Comparison of ENCODE assay signal across 7 mouse cellular contexts in genomic region chr11:70668771-70669505, GRCm38 (mm10). TPM values are rescaled to one million over a fixed set of nuclear protein-coding genes. Genes with fewer than 3 reads are reported as not detected.
DNase-seq lines count a peak whose midpoint lies in the region; ATAC-seq lines count a peak whose summit lies in the region.

Gene Spag7, minus strand, starts transcription at chr11:70669416.

- peak within 1 kb of the TSS; percentile 71 for H3K9ac ChIP-seq in embryonic facial prominence, embryonic 11.5 days (replicated peaks; ENCODE audit: low read length)
- H3K9ac ChIP-seq in midbrain, embryonic 13.5 days (replicated peaks), result peak within 1 kb of the TSS; percentile 76

- no peaks in the 10 kb centered on the region for H3K9me3 ChIP-seq in embryonic facial prominence, embryonic 11.5 days (replicated peaks; ENCODE audit: control insufficient read depth, low read length)
- no peaks in the 10 kb centered on the region for H3K9me3 ChIP-seq in limb, embryonic 10.5 days (replicated peaks)
- H3K9me3 ChIP-seq in midbrain, embryonic 13.5 days, result no peaks in the 10 kb centered on the region

- DNase-seq in adrenal gland, postnatal 14 days, result peak; percentile 97
- DNase-seq in embryonic facial prominence, embryonic 11.5 days (ENCODE audit: low spot score), result peak; percentile 98
- DNase-seq in kidney, adult 11 months, result peak; percentile 100
- peak; percentile 94 for DNase-seq in limb, embryonic 10.5 days (ENCODE audit: low spot score)
- DNase-seq in spleen, adult 12 weeks (ENCODE audit: low spot score), result peak; percentile 90

- under 1% methylated on average over 44 of the region's 44 CpGs for WGBS in embryonic facial prominence, embryonic 11.5 days
- WGBS in limb, embryonic 10.5 days, result under 1% methylated on average over 44 of the region's 44 CpGs
- WGBS in midbrain, embryonic 13.5 days, result under 1% methylated on average over 44 of the region's 44 CpGs

- ATAC-seq in embryonic facial prominence, embryonic 11.5 days (replicated peaks; ENCODE audit: insufficient number of reproducible peaks, low FRiP score, low TSS enrichment, low read depth), result peak; percentile 92
- ATAC-seq in granulocyte monocyte progenitor cell, adult 5-6 weeks (replicated peaks; ENCODE audit: poor library complexity, severe bottlenecking), result peak; percentile 75
- peak; percentile 97 for ATAC-seq in midbrain, embryonic 13.5 days

- no peaks in the 10 kb centered on the region for H3K4me1 ChIP-seq in embryonic facial prominence, embryonic 11.5 days (ENCODE audit: control insufficient read depth, insufficient read depth, low read length)
- H3K4me1 ChIP-seq in limb, embryonic 10.5 days, result peaks cover 37% of the 10 kb centered on the region
- peaks cover 37% of the 10 kb centered on the region for H3K4me1 ChIP-seq in midbrain, embryonic 13.5 days (replicated peaks)

- H3K4me3 ChIP-seq in embryonic facial prominence, embryonic 11.5 days (ENCODE audit: low read depth, low read length), result peak within 1 kb of the TSS; percentile 51
- H3K4me3 ChIP-seq in limb, embryonic 10.5 days, result peak within 1 kb of the TSS; percentile 64
- H3K4me3 ChIP-seq in midbrain, embryonic 13.5 days (replicated peaks), result peak within 1 kb of the TSS; percentile 72

- peak within 1 kb of the TSS; percentile 71 for H3K4me2 ChIP-seq in embryonic facial prominence, embryonic 11.5 days (ENCODE audit: low read depth, low read length)
- peak within 1 kb of the TSS; percentile 94 for H3K4me2 ChIP-seq in midbrain, embryonic 13.5 days (replicated peaks)

- H3K27me3 ChIP-seq in embryonic facial prominence, embryonic 11.5 days (ENCODE audit: control insufficient read depth, insufficient read depth, low read length), result no peaks in the 10 kb centered on the region
- H3K27me3 ChIP-seq in limb, embryonic 10.5 days (ENCODE audit: low read depth, poor library complexity, severe bottlenecking), result no peaks in the 10 kb centered on the region
- no peaks in the 10 kb centered on the region for H3K27me3 ChIP-seq in midbrain, embryonic 13.5 days

- H3K36me3 ChIP-seq in embryonic facial prominence, embryonic 11.5 days (replicated peaks; ENCODE audit: control insufficient read depth, insufficient read depth, low read depth, low read length), result peaks cover 4% of the 10 kb centered on the region
- peaks cover 50% of the 10 kb centered on the region for H3K36me3 ChIP-seq in limb, embryonic 10.5 days
- H3K36me3 ChIP-seq in midbrain, embryonic 13.5 days, result peaks cover 42% of the 10 kb centered on the region

- H3K27ac ChIP-seq in embryonic facial prominence, embryonic 11.5 days (replicated peaks; ENCODE audit: low read depth, low read length), result peak within 1 kb of the TSS; percentile 86
- H3K27ac ChIP-seq in limb, embryonic 10.5 days, result peak within 1 kb of the TSS; percentile 91
- H3K27ac ChIP-seq in midbrain, embryonic 13.5 days, result peak within 1 kb of the TSS; percentile 98

RNA-seq across cellular contexts. Expression of gene Spag7, which starts in this region (rescaled TPM):
- total RNA-seq in adrenal gland, postnatal 14 days (2021), result 72.5 and 77.1 TPM in 2 replicates
- polyA plus RNA-seq in embryonic facial prominence, embryonic 11.5 days (2014; fragmentation: Nextera tagmentation; extraction: Ambion mirVana), result 107 and 118 TPM in 2 replicates
- 91.0 and 130 TPM in 2 replicates for total RNA-seq in granulocyte monocyte progenitor cell, adult 5-6 weeks (2014; fragmentation: Nextera tagmentation)
- total RNA-seq in granulocyte monocyte progenitor cell, adult 5-6 weeks (2017), result 46.8 and 49.8 TPM in 2 replicates
- 182 and 196 TPM in 2 replicates for polyA plus RNA-seq in limb, embryonic 10.5 days (2016; fragmentation: Nextera tagmentation; extraction: Ambion mirVana)
- polyA plus RNA-seq in midbrain, embryonic 13.5 days (2015; fragmentation: Nextera tagmentation; extraction: Ambion mirVana), result 180 and 181 TPM in 2 replicates

Comparison
In these comparisons a context has a peak if more than half of its experiments do, and no peak if none do; other contexts are left out.
1. Peak in every context shown above with its lines: DNase-seq, ATAC-seq, H3K4me3 ChIP-seq and H3K27ac ChIP-seq.